Mouse (Mus musculus): Measurements from ENCODE around the gene Ubxn1. TPM values are rescaled to one million over a fixed set of nuclear protein-coding genes. Genes with fewer than 3 reads are reported as not detected.
"Not testable (repeated sequence)": the region's sequence is repeated elsewhere in the genome, so short reads cannot be mapped to it uniquely, and the experiment has no call there.

Ubxn1 gene
- polyA plus RNA-seq (2012; rRNA removed), result 108 and 119 TPM in 2 replicates

GRCm38 (mm10) chr19:8871267-8872186, at the start of gene Ubxn1:
TSS of gene Ubxn1 (plus strand) at chr19:8871496.
- peak within 1 kb of the TSS; percentile 92 for H3K4me3 ChIP-seq (ENCODE audit: control insufficient read depth, insufficient read depth, low read length)
- H3K4me1 ChIP-seq (replicated peaks; ENCODE audit: control insufficient read depth, insufficient read depth, low read length), result peaks cover 9% of the 10 kb centered on the region
- 0 out of 2 replicates have a peak, but pooled peaks have one; percentile 21 for TF ChIP-seq CTCF (IDR thresholded peaks at IDR 0.05; ENCODE audit: borderline replicate concordance, control insufficient read depth, extremely low read depth, insufficient read depth, low read length, poor library complexity)
- TF ChIP-seq POLR2A (IDR thresholded peaks at IDR 0.05; ENCODE audit: control insufficient read depth, extremely low read depth, insufficient read depth, low read length, poor library complexity), result peak; percentile 63; the same call in 1 of the 2 replicates
- H3K36me3 ChIP-seq (ENCODE audit: control insufficient read depth, insufficient read depth, low read length), result peaks cover 18% of the 10 kb centered on the region
- H3K27ac ChIP-seq (ENCODE audit: control insufficient read depth, insufficient read depth, low read length), result peak within 1 kb of the TSS; percentile 35
- no peaks in the 10 kb centered on the region for H3K27me3 ChIP-seq (ENCODE audit: control insufficient read depth, insufficient read depth, low read length)
- WGBS, result under 1% methylated on average over 59 of the region's 59 CpGs
- peak; percentile 99 for DNase-seq

GRCm38 (mm10) chr19:8822696-8823095, 48.6 kb upstream of the Ubxn1 start:
- DNase-seq, result no peak
- Histone ChIP-seq H3K27me3 (ENCODE audit: control insufficient read depth, insufficient read depth, low read length) (no peaks in the 10 kb centered on the region), H3K36me3 (ENCODE audit: control insufficient read depth, insufficient read depth, low read length) (peaks cover 48% of the 10 kb centered on the region), H3K4me1 (replicated peaks; ENCODE audit: control insufficient read depth, insufficient read depth, low read length) (peaks cover 8% of the 10 kb centered on the region), H3K27ac (ENCODE audit: control insufficient read depth, insufficient read depth, low read length) (no peak overlapping the region), H3K4me3 (ENCODE audit: control insufficient read depth, insufficient read depth, low read length) (no peak overlapping the region)
- WGBS, result 97% methylated on average over 8 of the region's 8 CpGs
- TF ChIP-seq POLR2A (IDR thresholded peaks at IDR 0.05; ENCODE audit: control insufficient read depth, extremely low read depth, insufficient read depth, low read length, poor library complexity), result no peak
- no peak for TF ChIP-seq CTCF (IDR thresholded peaks at IDR 0.05; ENCODE audit: borderline replicate concordance, control insufficient read depth, extremely low read depth, insufficient read depth, low read length, poor library complexity)

- TF ChIP-seq POLR2A (IDR thresholded peaks at IDR 0.05; ENCODE audit: control insufficient read depth, extremely low read depth, insufficient read depth, low read length, poor library complexity) (no peak), CTCF (IDR thresholded peaks at IDR 0.05; ENCODE audit: borderline replicate concordance, control insufficient read depth, extremely low read depth, insufficient read depth, low read length, poor library complexity) (no peak)
- 61% methylated on average over 8 of the region's 8 CpGs for WGBS
- H3K36me3 ChIP-seq (ENCODE audit: control insufficient read depth, insufficient read depth, low read length), result peaks cover 97% of the 10 kb centered on the region
- no peaks in the 10 kb centered on the region for H3K27me3 ChIP-seq (ENCODE audit: control insufficient read depth, insufficient read depth, low read length)
- no peak within 1 kb of the TSS for H3K4me3 ChIP-seq (ENCODE audit: control insufficient read depth, insufficient read depth, low read length)
- DNase-seq, result no peak
- no peaks in the 10 kb centered on the region for H3K4me1 ChIP-seq (replicated peaks; ENCODE audit: control insufficient read depth, insufficient read depth, low read length)
- H3K27ac ChIP-seq (ENCODE audit: control insufficient read depth, insufficient read depth, low read length), result no peak within 1 kb of the TSS
These were observed 41.6 kb upstream of the Ubxn1 start, which contains the start of gene AC129217.1 for GRCm38 (mm10) chr19:8829660-8830059. TSS of gene AC129217.1 (plus strand) at chr19:8829773.

- TF ChIP-seq POLR2A (IDR thresholded peaks at IDR 0.05; ENCODE audit: control insufficient read depth, extremely low read depth, insufficient read depth, low read length, poor library complexity), result no peak
- TF ChIP-seq CTCF (IDR thresholded peaks at IDR 0.05; ENCODE audit: borderline replicate concordance, control insufficient read depth, extremely low read depth, insufficient read depth, low read length, poor library complexity), result no peak
These were observed 40.6 kb upstream of the Ubxn1 start for GRCm38 (mm10) chr19:8830664-8831063.

GRCm38 (mm10) chr19:8831262-8831661, 40.0 kb upstream of the Ubxn1 start:
- Histone ChIP-seq H3K4me1 (replicated peaks; ENCODE audit: control insufficient read depth, insufficient read depth, low read length) (no peaks in the 10 kb centered on the region), H3K36me3 (ENCODE audit: control insufficient read depth, insufficient read depth, low read length) (peaks cover 82% of the 10 kb centered on the region), H3K4me3 (ENCODE audit: control insufficient read depth, insufficient read depth, low read length) (no peak overlapping the region), H3K27me3 (ENCODE audit: control insufficient read depth, insufficient read depth, low read length) (no peaks in the 10 kb centered on the region), H3K27ac (ENCODE audit: control insufficient read depth, insufficient read depth, low read length) (no peak overlapping the region)
- no peak for DNase-seq
- no peak for TF ChIP-seq CTCF (IDR thresholded peaks at IDR 0.05; ENCODE audit: borderline replicate concordance, control insufficient read depth, extremely low read depth, insufficient read depth, low read length, poor library complexity)
- TF ChIP-seq POLR2A (IDR thresholded peaks at IDR 0.05; ENCODE audit: control insufficient read depth, extremely low read depth, insufficient read depth, low read length, poor library complexity), result no peak
- 96% methylated on average over 11 of the region's 11 CpGs for WGBS

More at GRCm38 (mm10) chr19:8830664-8831063, 40.6 kb upstream of the Ubxn1 start:
- Histone ChIP-seq H3K4me3 (ENCODE audit: control insufficient read depth, insufficient read depth, low read length) (no peak overlapping the region), H3K36me3 (ENCODE audit: control insufficient read depth, insufficient read depth, low read length) (peaks cover 88% of the 10 kb centered on the region), H3K4me1 (replicated peaks; ENCODE audit: control insufficient read depth, insufficient read depth, low read length) (no peaks in the 10 kb centered on the region), H3K27ac (ENCODE audit: control insufficient read depth, insufficient read depth, low read length) (no peak overlapping the region), H3K27me3 (ENCODE audit: control insufficient read depth, insufficient read depth, low read length) (no peaks in the 10 kb centered on the region)
- no peak for DNase-seq
- 98% methylated on average over 8 of the region's 8 CpGs for WGBS

GRCm38 (mm10) chr19:8832971-8833370, 38.3 kb upstream of the Ubxn1 start:
- H3K36me3 ChIP-seq (ENCODE audit: control insufficient read depth, insufficient read depth, low read length), result peaks cover 65% of the 10 kb centered on the region
- 94% methylated on average over 4 of the region's 4 CpGs for WGBS

GRCm38 (mm10) chr19:8836327-8836726, 35.0 kb upstream of the Ubxn1 start:
- peaks cover 32% of the 10 kb centered on the region for H3K4me1 ChIP-seq (replicated peaks; ENCODE audit: control insufficient read depth, insufficient read depth, low read length)
- H3K27me3 ChIP-seq (ENCODE audit: control insufficient read depth, insufficient read depth, low read length); DNase-seq; H3K4me3 ChIP-seq (ENCODE audit: control insufficient read depth, insufficient read depth, low read length); H3K27ac ChIP-seq (ENCODE audit: control insufficient read depth, insufficient read depth, low read length): not testable (repeated sequence)
- peaks cover 33% of the 10 kb centered on the region for H3K36me3 ChIP-seq (ENCODE audit: control insufficient read depth, insufficient read depth, low read length)
- WGBS, result 97% methylated on average over 10 of the region's 10 CpGs

More at GRCm38 (mm10) chr19:8832971-8833370, 38.3 kb upstream of the Ubxn1 start:
- no peak overlapping the region for H3K27ac ChIP-seq (ENCODE audit: control insufficient read depth, insufficient read depth, low read length)
- peaks cover under 1% of the 10 kb centered on the region for H3K4me1 ChIP-seq (replicated peaks; ENCODE audit: control insufficient read depth, insufficient read depth, low read length)
- H3K4me3 ChIP-seq (ENCODE audit: control insufficient read depth, insufficient read depth, low read length), result no peak overlapping the region
- no peaks in the 10 kb centered on the region for H3K27me3 ChIP-seq (ENCODE audit: control insufficient read depth, insufficient read depth, low read length)
- TF ChIP-seq CTCF (IDR thresholded peaks at IDR 0.05; ENCODE audit: borderline replicate concordance, control insufficient read depth, extremely low read depth, insufficient read depth, low read length, poor library complexity) (no peak), POLR2A (IDR thresholded peaks at IDR 0.05; ENCODE audit: control insufficient read depth, extremely low read depth, insufficient read depth, low read length, poor library complexity) (no peak)
- DNase-seq, result no peak

All from thymus, adult 2 months (tissue).